Mouse (Mus musculus) megakaryocyte-erythroid progenitor cell, adult 5-6 weeks (primary cell): Measurements from ENCODE around the gene Rgs3. TPM values are rescaled to one million over a fixed set of nuclear protein-coding genes. Genes with fewer than 3 reads are reported as not detected.
A peak's percentile ranks its signal among the peaks of the same experiment; 100 is the strongest.

ENCODE experiments used
- ATAC-seq: replicated peaks from 2 replicates; pipeline ENCODE4 v1.8.0; 2016; ENCODE audit warnings: mild to moderate bottlenecking, inconsistent platforms; ENCODE audit not compliant: severe bottlenecking, poor library complexity, low FRiP score, low TSS enrichment
- total RNA-seq, 2 experiments: library from RNA; stranded (forward) in 1 of 2; stranded (reverse) in 1 of 2; fragments of 200-1000, 215-1000 nt in 1 of 2; fragments of >200 nt in 1 of 2; fragmentation: Nextera tagmentation in 1 of 2; gene quantifications; 2 replicates each; pipeline ENCODE4 v1.2.3; 2014 to 2017

Gene Rgs3
- total RNA-seq, 2 experiments from 2014 or later = 0.68 to 5.0 TPM

DNA sequence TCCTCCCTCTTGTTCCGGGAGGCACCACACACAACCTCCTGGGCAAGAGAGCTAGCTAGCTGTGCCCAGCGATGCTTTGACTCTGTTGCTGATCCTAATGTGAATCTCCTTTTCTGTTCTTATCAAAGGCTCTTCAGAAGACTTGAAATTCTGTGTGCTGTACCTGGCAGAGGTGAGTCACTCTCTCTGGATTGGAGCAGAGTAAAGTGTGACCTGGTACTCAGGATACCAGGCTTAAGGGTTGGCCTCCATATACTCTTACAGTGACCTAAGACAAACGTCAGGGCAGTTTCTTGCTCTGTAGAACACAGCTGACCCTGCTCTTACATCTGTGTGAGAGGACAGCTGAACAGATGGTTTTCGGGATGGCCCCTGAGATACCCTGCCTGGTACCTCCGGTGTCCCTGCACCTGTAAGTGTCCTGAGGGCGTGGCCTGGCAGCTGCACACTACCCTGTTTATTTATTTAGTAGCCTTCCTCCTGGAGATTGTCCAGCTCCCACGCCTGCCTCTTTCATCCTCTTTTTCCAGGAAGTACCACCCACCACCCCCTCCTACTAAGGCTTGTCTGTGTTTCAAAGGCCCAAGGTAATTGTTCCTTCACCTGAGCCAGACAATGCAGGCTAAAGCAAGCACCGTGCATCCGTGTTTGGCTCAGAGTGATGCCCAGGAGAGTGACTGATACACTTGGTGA lies 87.1 kb downstream of the Rgs3 start:
- no peak for ATAC-seq

DNA sequence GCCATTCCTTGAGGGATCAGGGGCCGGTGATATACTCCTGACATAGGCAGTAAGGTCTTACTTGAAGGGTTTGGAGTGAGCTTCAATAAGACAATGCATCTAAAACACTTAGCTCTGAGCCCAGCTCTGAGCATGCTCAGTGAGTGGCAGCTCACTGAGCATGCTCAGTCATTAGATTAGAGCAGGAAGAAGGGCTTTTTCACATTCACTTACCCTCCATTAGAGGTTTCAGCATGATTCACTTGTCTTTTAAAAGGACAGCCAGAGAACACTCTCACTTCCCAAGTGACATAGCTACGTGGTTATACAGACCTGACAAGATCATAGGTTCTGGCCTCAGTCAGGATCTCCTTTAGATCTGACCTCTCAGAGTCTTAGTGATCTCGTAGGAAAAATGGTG lies 89.2 kb downstream of the Rgs3 start:
- no peak for ATAC-seq

DNA sequence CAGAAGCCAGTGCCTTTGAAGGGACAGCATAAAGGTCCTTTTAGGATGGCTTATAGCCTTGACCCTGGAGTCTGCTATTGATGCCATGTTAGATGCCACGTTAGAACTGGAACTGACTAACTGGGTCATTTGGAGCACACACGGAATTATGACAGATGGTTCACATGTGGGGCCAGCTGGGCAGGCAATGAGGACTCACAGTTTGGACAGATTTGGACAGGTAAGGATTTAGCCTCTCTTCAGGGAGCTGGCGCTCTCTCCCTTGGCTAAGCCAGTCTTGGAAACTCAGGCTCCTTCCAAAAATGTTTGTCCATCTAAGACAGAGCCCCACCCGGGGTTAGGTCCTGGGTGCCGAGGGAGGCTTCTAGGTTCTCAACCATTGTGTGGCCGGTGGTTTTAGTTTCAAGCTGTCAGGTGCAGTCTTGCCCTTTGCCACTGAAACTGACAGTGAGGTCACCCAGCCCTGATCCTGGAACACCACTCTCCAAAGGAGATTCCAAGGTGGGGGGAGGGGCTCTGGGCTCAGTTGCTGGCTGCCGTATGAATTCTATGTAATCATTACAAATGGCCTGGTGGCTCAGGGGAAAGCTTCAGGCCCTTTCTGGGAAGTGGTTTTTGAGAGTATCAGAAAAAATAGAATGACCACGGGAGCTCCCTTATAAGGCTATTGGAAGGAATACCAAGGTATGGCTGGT lies 90.0 kb downstream of the Rgs3 start:
- no peak for ATAC-seq

DNA sequence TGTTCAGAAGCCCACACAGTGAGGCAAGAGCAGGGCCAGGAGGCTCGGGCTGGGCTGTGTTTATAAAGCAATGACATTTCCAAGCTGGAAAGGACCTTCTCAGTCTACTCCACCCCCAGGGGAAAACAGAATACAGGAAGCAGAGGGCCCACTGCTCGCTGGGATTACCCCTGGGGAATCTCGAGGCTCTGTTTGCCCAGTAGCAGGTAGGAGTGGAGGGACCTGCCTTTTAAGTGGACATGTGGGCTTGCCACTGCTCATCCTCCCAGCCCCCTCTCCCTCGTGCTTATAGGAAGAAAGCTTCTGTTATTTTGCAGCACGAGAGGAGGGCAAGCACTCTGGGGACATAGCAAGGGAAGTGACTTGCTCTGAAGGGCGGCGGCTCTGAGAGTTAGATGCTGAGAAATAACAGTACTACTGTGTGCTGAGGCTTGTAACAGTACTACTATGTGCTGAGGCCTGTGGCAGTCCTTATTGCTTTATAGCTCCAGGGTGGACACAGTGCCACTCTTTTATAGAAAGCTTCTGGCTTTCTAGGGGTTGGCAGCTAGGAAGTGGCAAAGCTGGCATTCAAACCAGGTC lies 91.6 kb downstream of the Rgs3 start:
- no peak for ATAC-seq

DNA sequence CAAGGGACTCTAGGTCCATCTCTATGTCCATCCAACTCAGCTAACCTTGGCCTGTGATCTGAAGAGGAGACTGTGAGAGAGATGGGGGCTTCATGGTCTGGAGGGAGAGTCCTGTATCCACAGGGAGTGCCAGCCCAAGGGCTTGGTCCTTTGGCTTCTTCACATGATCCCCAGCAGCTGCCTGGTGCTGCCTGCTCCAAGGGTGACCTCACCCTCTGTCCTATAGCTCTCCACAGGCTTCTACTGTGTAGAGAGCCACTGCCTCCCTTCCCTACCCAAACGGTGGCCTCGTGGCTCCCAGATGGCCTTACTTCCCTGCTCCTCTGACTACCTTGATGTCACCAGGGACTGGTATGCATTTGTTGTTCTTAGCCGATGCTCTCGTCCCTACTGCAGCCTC lies 92.6 kb downstream of the Rgs3 start:
- no peak for ATAC-seq

DNA sequence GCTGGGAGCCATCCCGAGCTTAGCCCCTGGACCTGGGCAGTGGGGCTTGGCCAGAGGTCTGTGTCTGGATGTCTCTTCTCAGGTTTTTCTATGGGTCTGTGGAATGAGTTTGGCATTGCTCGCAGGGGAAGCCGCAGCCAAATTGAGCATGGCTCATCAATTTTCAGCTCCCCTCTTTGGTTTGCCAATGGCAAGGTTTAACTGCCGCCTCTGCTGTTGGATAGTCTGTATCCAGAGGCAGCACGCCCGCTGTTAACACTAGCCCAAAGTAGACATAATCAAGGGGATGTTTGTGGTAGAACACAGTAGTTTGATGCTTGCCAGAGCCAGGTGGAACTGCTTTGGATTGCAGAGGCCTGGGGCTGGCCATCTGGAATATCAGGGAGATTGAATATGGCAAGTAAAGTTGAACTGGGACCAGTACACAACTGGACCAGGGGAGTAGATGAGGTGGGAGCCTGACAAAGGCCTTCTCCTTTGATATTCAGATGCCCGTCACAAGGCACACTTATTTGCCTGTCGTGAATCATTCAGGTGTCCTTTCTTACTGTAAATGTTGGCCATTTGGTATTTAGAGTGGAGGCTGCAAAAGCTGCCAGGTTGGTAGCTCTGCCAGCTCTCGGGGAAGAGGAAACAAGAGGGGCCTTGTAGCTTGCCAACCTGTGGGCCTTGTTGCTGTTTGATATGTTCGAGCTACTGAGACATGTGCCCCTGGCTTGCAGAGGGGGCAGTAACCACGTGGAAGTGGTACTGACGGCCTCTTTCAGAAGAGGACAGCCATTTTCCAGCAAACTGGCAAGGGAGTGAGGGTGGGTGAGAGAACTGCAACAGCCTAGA lies 93.5 kb downstream of the Rgs3 start:
- no peak for ATAC-seq

DNA sequence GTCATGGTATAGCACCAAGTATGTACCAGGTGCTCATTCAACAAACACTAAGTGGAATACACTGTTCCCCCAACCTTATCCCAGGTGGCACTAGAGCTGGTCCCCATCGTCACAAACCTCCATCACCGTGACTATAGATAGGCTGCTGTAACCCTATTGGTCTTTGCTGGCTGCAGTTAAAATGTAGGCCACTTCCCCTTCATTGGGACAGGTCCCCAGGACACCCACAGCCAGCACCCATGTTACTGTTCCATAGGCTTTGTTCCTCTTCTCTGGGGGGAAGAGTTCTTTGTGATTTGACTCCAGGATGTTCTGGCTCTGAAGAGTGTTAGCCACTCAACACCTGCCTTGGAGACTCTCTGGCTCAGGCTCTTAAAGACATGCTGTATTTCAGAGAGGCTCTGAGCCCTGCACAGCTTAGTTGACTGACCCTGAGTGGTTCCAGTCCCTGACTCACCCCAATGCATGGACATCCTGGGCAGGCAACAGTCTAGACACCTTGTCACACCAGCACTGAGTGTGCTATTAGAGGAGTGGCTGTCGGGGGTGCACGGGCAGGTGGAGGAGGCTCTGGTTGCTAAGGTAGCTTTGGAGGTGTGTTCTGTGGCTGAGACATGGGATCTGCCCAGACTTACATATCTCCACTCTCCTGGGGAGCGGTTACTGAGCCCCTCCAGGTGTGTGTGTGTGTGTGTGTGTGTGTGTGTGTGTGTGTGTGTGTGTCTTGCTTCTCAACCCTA lies 94.4 kb downstream of the Rgs3 start:
- no peak for ATAC-seq

DNA sequence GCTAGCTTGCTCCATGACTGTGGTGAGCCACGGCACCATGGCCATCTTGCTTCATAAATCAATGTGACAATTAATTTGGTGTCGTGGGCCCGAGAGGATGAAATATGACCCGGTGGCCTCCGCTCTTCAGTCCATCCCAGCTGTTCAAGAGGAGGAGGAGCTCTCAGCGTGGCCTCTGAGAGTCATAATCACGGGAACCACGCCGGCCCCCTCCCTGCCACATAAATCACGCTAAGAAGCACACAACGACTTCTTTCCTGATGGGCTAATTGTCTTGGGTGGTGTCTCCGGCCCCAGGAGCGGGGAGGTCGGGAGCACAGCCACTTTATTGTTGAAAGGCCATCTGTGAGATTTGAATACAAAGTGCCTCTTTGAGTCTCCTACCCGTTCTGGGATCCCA lies 99.6 kb downstream of the Rgs3 start:
- no peak for ATAC-seq

DNA sequence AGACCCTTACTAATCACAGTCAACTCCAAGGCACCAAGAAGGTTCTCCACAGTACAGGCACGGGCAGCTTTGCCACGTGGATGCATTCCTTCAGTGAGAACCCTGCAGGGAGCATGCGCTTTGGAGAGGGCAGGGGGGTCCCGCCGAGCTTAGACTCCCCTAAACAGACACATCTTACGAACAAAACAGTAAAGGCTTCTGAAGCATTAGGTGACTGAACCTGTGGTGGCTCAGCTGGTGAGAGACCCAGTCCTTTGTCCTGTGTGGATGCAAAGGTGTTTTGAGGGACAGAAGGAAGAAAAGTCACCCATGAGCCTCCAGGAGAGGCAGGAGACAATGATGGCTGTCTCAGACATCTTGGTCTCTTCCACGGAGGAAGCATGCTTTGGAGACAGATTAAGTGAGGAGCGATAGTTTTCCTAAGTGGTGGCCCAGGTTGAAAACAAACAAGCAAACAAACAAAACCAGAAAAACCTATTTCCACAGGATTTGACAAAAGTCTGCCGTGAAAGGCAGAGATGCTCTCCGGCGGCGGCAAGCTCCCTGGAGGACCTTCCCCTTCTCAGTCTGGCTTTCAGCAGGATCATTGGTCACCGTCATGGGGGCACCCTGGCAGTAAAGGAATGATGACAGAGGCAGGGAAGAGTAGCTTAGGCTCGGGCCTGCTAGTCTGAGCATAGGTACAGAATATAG lies 100.4 kb downstream of the Rgs3 start:
- no peak for ATAC-seq

DNA sequence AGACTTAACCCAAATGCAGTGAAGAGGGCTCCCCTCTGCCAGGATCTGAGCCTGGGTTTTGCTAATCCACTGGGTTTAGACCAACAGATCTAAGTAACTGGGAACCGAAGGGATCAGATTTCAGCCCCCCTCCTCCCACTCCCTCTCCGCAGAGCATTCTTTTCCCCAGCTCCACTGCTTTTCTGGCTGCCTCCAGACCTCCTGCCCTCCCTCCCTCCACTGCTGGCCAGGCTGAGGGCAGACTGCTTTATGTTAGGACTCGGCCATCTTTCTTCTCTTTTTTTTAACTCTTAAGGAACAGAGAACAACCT lies 100.9 kb downstream of the Rgs3 start:
- ATAC-seq = no peak

DNA sequence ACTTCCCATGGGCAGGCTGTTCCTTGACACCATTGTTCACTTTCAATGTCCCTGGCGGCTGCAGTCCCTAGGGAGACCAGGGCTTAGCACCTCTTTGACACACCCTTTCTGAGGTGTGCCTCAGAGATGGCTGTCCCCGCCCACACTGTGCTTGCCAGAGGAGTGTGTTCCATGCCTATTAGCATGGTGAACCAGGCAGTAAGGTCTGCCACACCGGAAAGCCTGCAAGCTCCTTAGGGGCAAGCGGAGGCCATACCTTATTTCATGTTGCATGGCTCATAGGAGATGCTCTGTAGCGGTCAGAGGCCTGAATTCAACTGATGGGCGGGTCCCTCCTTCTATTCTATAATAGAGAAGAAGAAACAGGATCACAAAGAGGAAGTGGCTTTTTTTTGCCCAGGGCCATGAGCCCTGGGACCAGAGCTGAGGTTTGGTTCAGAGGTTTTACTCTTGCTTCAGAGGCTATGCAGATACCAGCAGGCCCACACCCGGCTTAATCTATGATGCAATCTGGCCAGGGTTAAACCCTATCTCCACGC lies 101.7 kb downstream of the Rgs3 start:
- ATAC-seq = peak; percentile 63

DNA sequence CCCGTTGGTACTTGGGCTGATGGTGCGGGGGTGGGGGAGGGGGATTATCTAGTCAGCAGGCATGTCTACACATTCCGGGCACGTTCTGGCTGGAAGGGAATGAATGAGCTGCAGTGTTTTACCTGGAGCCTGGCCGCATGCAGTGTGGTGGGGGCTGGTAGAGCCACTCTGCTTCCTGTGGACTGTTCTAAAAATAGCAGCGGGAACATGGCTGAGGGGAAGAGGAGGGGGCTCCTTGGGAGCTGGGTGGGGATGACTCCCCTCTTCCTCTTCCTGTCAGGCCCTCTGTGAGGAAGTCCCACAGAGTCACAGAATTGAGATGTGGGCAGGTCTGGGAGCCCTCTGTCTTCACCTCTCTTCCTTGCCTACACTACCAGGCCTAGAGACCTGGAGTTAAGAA lies 103.7 kb downstream of the Rgs3 start:
- ATAC-seq = no peak

DNA sequence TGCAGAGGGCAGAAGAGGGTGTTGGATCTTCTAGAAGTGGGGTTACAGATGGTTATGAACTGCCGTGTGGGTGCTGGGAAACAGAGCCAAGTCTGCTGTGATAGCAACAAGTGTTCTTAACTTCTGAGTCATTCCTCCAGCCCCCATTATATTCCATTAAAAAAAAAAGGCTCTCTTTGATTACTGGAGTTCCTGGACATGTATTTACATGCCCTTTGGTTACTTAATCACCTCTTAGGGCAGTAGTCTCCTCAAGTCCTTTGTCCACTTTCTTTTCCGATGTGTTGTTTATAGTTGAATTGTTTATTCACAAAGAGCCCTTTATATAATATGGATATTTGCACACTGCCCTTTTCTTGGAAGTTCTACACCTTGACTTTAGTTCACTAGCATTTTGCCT lies 106.2 kb downstream of the Rgs3 start:
- no peak for ATAC-seq

DNA sequence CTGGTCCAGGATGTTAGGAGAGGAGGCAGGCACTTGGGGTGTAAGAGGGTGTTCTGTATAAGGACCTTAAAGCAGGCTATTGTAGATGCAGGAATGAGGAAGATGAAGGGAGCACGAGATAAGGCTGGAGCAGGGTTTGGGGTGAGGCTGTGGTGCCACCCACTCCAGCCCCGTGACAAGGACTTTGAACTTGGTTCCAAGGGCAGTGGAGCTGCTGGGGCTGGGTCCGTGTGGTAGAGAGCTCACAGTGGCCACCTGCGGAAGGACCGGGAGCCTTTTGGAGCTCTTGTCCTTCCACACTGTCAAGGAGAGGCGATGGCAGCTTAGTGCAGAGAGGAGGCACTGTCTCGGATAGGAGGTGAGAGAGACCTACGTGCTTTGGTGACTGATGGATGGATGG lies 109.0 kb downstream of the Rgs3 start:
- no peak for ATAC-seq

DNA sequence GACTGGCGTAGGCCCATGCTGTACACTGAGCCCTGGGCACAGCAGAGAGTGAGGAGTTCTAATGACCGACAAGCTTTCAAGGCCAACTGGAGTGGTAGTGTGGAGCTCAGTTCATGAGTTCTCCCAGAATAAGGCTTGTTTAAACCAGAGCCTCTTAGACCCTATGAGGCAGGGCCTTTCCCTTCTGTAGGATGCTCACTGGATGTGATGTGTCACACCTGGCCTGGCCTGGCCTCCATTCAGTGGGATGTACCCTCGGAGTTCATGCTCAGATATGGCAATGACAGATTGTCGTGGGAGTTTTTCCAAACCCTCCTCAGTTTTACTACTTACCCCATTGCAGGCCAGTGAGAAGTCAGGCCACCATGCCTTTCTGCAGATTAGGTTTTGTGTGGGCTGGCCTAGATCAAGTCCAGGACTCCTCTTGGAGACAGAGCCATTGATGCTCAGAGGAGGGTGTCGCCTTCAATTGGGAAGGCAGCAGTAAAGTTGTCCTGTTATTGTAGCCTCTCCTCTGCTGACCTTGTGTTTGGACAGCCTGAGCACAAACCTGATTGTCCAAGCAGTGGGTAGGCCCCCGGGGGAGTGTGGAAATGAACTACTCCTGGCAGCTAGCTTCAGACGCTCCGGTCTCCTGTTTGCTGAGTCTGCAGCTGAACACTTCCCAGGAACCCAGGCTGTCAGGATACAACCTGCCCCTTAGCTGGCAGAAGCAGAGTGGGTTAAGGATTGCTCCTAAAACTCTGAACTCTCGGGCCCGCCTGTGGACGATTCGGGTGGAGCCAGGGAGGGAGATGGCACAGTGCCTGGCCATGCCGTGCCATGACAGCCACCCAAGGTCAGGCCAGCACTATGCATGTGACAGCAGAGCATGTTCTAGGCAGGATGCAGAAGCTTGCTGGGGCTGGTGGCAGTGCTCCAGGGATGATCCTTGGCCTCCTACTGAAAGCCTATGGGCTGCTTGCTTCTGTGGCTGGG lies 109.7 kb downstream of the Rgs3 start:
- no peak for ATAC-seq

DNA sequence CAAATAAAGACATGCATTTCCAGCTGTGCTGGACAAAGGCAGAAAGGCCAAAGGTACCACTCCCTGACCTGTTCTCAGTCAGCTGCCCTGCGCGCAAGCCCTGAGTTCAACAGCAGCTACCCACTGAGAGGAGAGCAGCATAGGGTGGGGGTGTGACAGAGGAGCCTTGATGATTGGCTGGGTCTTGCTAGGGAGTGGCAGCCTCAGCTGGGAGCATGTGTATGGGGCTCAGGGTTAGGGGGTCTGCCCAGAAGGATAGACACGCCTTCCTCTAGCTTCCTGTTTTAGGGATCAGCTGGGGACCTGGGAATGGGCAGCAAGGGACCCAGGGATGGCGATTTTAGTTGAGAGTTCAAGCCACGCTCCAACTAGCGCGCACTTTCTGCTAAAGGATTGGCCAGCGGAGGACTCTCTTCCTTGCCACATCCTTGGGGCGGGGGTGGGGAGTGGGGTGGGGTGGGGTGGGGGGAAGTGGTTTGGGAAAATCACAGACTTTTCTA lies 113.9 kb downstream of the Rgs3 start:
- ATAC-seq = no peak
